Mouse (Mus musculus) myocyte (in vitro differentiated cells): Measurements from ENCODE around the gene Hes7. TPM values are rescaled to one million over a fixed set of nuclear protein-coding genes. Genes with fewer than 3 reads are reported as not detected.
"Not testable (repeated sequence)": the region's sequence is repeated elsewhere in the genome, so short reads cannot be mapped to it uniquely, and the experiment has no call there.

Source experiments
- H3K27me3 ChIP-seq: one replicate; pipeline ENCODE4 v1.6.1; 2011; ENCODE audit not compliant: control insufficient read depth, insufficient read depth, insufficient read length
- H3K36me3 ChIP-seq: one replicate; pipeline ENCODE4 v1.6.1; 2011; ENCODE audit not compliant: control insufficient read depth, insufficient read depth
- H3K4me2 ChIP-seq: one replicate; pipeline ENCODE4 v1.6.1; 2011; ENCODE audit warnings: low read depth, control low read depth
- H3K4me3 ChIP-seq: one replicate; pipeline ENCODE4 v1.5.1; 2011; ENCODE audit warnings: mild to moderate bottlenecking, control low read depth, moderate library complexity
- H3K79me2 ChIP-seq: one replicate; pipeline ENCODE4 v1.6.1; 2011; ENCODE audit not compliant: control insufficient read depth, insufficient read depth
- H3ac ChIP-seq: one replicate; pipeline ENCODE4 v1.6.1; 2011; ENCODE audit not compliant: control insufficient read depth, insufficient read length
- CEBPB ChIP-seq: IDR thresholded peaks from 2 replicates; pipeline ENCODE4 v1.6.1; 2011; ENCODE audit warnings: mild to moderate bottlenecking, moderate library complexity; ENCODE audit not compliant: poor library complexity, insufficient read depth, severe bottlenecking
- E2F4 ChIP-seq: IDR thresholded peaks from one replicate; pipeline ENCODE4 v1.6.1; 2011; ENCODE audit warnings: mild to moderate bottlenecking, control low read depth, moderate library complexity; ENCODE audit not compliant: insufficient read depth
- MAX ChIP-seq: IDR thresholded peaks from one replicate; pipeline ENCODE4 v1.6.1; 2011; ENCODE audit warnings: low read depth, mild to moderate bottlenecking, control low read depth
- MYOD1 ChIP-seq, 3 experiments: IDR thresholded peaks; one replicate each; pipeline ENCODE4 v1.6.1; 2011; ENCODE audit warnings: control low read depth in 2 of 3, low read depth in 2 of 3, mild to moderate bottlenecking in 2 of 3, moderate library complexity in 1 of 3; ENCODE audit not compliant: insufficient read length in 2 of 3, control insufficient read depth in 1 of 3
- MYOG ChIP-seq, 3 experiments: IDR thresholded peaks; one replicate each; pipeline ENCODE4 v1.6.1; 2011; ENCODE audit warnings: control low read depth in 2 of 3, low read depth in 2 of 3, mild to moderate bottlenecking in 2 of 3; ENCODE audit not compliant: insufficient read length in 2 of 3, control insufficient read depth in 1 of 3, insufficient read depth in 1 of 3
- POLR2A ChIP-seq: IDR thresholded peaks from one replicate; pipeline ENCODE4 v1.6.1; 2011; ENCODE audit warnings: low read depth, mild to moderate bottlenecking, control low read depth, moderate library complexity; ENCODE audit not compliant: insufficient read length
- POLR2AphosphoS2 ChIP-seq: IDR thresholded peaks from one replicate; pipeline ENCODE4 v1.6.1; 2011; ENCODE audit warnings: low read depth, control low read depth; ENCODE audit not compliant: insufficient read length
- REST ChIP-seq: IDR thresholded peaks from one replicate; pipeline ENCODE4 v1.6.1; 2011; ENCODE audit warnings: mild to moderate bottlenecking, control low read depth, moderate library complexity; ENCODE audit not compliant: insufficient read depth, insufficient read length
- SRF ChIP-seq: IDR thresholded peaks from one replicate; pipeline ENCODE4 v1.6.1; 2011; ENCODE audit warnings: low read depth; ENCODE audit not compliant: control insufficient read depth, insufficient read length
- TCF12 ChIP-seq: IDR thresholded peaks from one replicate; pipeline ENCODE4 v1.6.1; 2011; ENCODE audit warnings: mild to moderate bottlenecking, control low read depth; ENCODE audit not compliant: poor library complexity, insufficient read depth, severe bottlenecking
- TCF3 ChIP-seq: IDR thresholded peaks from one replicate; pipeline ENCODE4 v1.6.1; 2011; ENCODE audit warnings: low read depth, control low read depth; ENCODE audit not compliant: insufficient read length
- USF1 ChIP-seq: IDR thresholded peaks from one replicate; pipeline ENCODE4 v1.6.1; 2011; ENCODE audit warnings: low read depth, mild to moderate bottlenecking, control low read depth, moderate library complexity
- polyA plus RNA-seq: library from polyadenylated mRNA; unstranded; fragments of >200 nt; fragmentation: generic; extraction: Trizol; gene quantifications from one replicate; pipeline ENCODE4 v1.2.1, GENCODE M21; 2012; ENCODE audit warnings: missing spikeins

Gene Hes7
- polyA plus RNA-seq, 1 experiment = 0.28 TPM

DNA sequence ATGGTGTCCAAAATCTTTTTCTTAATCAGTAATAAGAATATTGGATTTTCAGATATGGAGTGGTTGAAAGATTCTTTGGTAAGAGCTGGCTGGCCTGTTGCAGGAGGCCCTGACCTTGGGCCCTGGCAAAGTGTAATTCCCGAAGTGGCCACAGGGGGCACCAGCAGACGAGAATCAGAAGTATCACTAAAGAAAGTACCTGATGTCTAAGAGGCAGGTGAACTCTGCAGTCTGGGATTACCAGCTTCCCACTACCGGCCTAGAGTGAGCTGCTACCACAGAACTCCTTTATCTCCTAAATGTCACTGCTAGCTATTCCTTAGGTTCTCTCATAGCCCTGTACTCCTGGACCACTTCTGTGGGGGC, 27.8 kb upstream of the Hes7 start:
- peaks cover 26% of the 10 kb centered on the region for H3K79me2 ChIP-seq
- H3K27me3 ChIP-seq = no peaks in the 10 kb centered on the region
- H3K4me3 ChIP-seq = no peak overlapping the region
- TF ChIP-seq POLR2A (no peak), CEBPB (no peak), POLR2AphosphoS2 (no peak), MYOG (IDR thresholded peaks at IDR 0.05; ENCODE audit: control insufficient read depth in 1 of 3, insufficient read depth in 1 of 3, insufficient read length in 2 of 3, low read depth in 2 of 3) (no peak), TCF3 (no peak), SRF (no peak), E2F4 (no peak), MAX (no peak), REST (no peak), TCF12 (no peak), MYOD1 (IDR thresholded peaks at IDR 0.05; ENCODE audit: control insufficient read depth in 1 of 3, insufficient read length in 2 of 3, low read depth in 2 of 3) (no peak), USF1 (no peak)
- H3ac ChIP-seq = no peak overlapping the region
- no peak overlapping the region for H3K4me2 ChIP-seq
- peaks cover 20% of the 10 kb centered on the region for H3K36me3 ChIP-seq

DNA sequence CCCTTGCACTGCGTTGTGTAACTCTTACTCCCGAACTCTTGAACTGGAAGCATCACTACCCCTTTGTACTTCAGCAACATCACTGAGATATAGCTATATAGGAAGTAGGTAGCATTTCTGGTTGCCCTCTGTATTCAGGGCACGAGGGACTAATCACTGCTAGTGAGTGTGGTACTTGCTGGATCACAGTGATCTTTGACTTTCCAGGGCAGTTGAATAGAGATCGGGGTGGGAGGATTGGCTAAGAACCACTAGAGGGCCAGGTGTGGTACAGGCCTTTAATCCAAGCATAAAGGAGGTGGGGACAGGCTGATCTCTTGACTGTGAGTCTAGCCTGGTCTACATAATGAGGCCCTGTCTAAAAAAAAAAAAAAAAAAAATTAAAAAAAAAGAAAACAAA, 27.3 kb upstream of the Hes7 start:
- Histone ChIP-seq H3K79me2 (peaks cover 25% of the 10 kb centered on the region), H3ac (no peak overlapping the region), H3K27me3 (no peaks in the 10 kb centered on the region), H3K4me2 (no peak overlapping the region), H3K36me3 (peaks cover 20% of the 10 kb centered on the region), H3K4me3 (no peak overlapping the region)
- TF ChIP-seq CEBPB = no peak
- TF ChIP-seq SRF = no peak
- TF ChIP-seq MYOG (IDR thresholded peaks at IDR 0.05; ENCODE audit: control insufficient read depth in 1 of 3, insufficient read depth in 1 of 3, insufficient read length in 2 of 3, low read depth in 2 of 3) = no peak
- no peak for TF ChIP-seq MAX
- TF ChIP-seq REST = no peak
- TF ChIP-seq E2F4 = no peak
- TF ChIP-seq POLR2A = no peak

GRCm38 (mm10) chr11:69093856-69094255, 26.3 kb upstream of the Hes7 start:
- peak overlapping the region; percentile 81 for H3K4me2 ChIP-seq
- H3K4me3 ChIP-seq, H3ac ChIP-seq, H3K27me3 ChIP-seq: not testable (repeated sequence)
- H3K79me2 ChIP-seq = peaks cover 16% of the 10 kb centered on the region
- peaks cover 20% of the 10 kb centered on the region for H3K36me3 ChIP-seq

GRCm38 (mm10) chr11:69094697-69095429, 25.3 kb upstream of the Hes7 start, which contains the start of gene Per1:
TSS of gene Per1 (plus strand) at chr11:69095217.
- TF ChIP-seq MAX = peak; percentile 98
- no peak for TF ChIP-seq CEBPB
- no peak for TF ChIP-seq MYOD1 (IDR thresholded peaks at IDR 0.05; ENCODE audit: control insufficient read depth in 1 of 3, insufficient read length in 2 of 3, low read depth in 2 of 3)
- peak; percentile 63 for TF ChIP-seq POLR2A
- no peak for TF ChIP-seq TCF12
- TF ChIP-seq MYOG (IDR thresholded peaks at IDR 0.05; ENCODE audit: control insufficient read depth in 1 of 3, insufficient read depth in 1 of 3, insufficient read length in 2 of 3, low read depth in 2 of 3) = no peak
- no peak for TF ChIP-seq E2F4
- TF ChIP-seq SRF = peak; percentile 53
- TF ChIP-seq REST = no peak
- peak; percentile 83 for TF ChIP-seq POLR2AphosphoS2
- no peak for TF ChIP-seq TCF3
- peak; percentile 57 for TF ChIP-seq USF1
- Histone ChIP-seq H3K27me3 (no peaks in the 10 kb centered on the region), H3K4me3 (peak within 1 kb of the TSS; percentile 36)

GRCm38 (mm10) chr11:69095511-69096231, 24.5 kb upstream of the Hes7 start:
- Histone ChIP-seq H3K79me2 (peaks cover 8% of the 10 kb centered on the region), H3K4me2 (peak overlapping the region; percentile 90), H3K27me3 (no peaks in the 10 kb centered on the region), H3K36me3 (peaks cover 12% of the 10 kb centered on the region), H3ac (no peak overlapping the region), H3K4me3 (peak overlapping the region; percentile 36)
- TF ChIP-seq MYOD1 (IDR thresholded peaks at IDR 0.05; ENCODE audit: control insufficient read depth in 1 of 3, insufficient read length in 2 of 3, low read depth in 2 of 3) (no peak), USF1 (no peak), POLR2AphosphoS2 (no peak), E2F4 (no peak), MYOG (IDR thresholded peaks at IDR 0.05; ENCODE audit: control insufficient read depth in 1 of 3, insufficient read depth in 1 of 3, insufficient read length in 2 of 3, low read depth in 2 of 3) (no peak), SRF (no peak), POLR2A (no peak), TCF3 (no peak), TCF12 (no peak), MAX (no peak), REST (no peak)

More at GRCm38 (mm10) chr11:69094697-69095429, 25.3 kb upstream of the Hes7 start, which contains the start of gene Per1:
- H3K4me2 ChIP-seq = peak within 1 kb of the TSS; percentile 90
- peaks cover 6% of the 10 kb centered on the region for H3K79me2 ChIP-seq
- H3ac ChIP-seq = no peak within 1 kb of the TSS
- H3K36me3 ChIP-seq = peaks cover 20% of the 10 kb centered on the region
